Comparison of ENCODE assay signal across 11 mouse cellular contexts in the genomic region with DNA sequence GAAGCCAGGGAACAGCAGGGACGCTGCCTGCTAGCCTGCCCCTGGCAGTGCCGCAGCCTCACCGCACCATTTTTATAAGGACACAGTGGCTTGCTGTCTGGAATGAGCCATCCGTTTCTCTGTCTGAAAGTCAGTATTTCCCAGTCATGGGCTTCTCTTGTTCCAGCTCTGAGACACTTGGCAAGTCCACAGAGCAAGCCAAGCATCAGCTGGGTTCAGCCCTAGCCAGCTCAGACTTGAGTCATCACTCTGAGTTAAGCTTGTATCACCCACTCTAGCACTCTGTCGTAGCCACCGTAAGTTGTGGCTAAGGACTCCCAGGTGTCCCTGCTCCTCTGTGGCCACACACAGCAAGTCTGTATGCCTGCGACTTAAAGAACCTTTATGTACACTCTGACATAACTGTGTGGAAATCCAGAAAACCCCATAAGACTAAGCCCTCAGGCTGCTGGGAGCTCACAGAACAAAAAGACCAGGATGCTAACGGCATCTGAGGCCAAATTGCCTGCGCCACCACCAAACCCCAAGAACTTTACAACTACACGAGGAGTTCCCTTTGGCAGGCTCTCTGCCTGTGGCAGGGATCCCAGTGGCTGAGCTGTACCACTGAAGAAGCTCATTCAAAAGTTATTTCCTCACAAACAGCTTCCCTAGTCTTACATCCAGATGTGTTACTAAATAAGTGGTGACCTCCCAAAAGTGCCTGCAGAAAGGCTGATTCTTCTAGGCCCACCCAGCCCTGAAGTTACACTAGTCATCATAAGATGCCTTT.
DNase-seq lines count a peak whose midpoint lies in the region; ATAC-seq lines count a peak whose summit lies in the region.
"Had no signal": no experiment of that assay in that cellular context is flagged by ENCODE, and none has a peak within 500 bp of the region (broad histone marks: within the 10 kb centered on the region; RNA-seq: fewer than 3 reads in every experiment).

No protein-coding gene starts in this region.

- H3K9me3 ChIP-seq in kidney, embryonic 14.5 days (ENCODE audit: control insufficient read depth, low read length) = no peaks in the 10 kb centered on the region
- no peaks in the 10 kb centered on the region for H3K9me3 ChIP-seq in lung, embryonic 16.5 days (ENCODE audit: control insufficient read depth, low read length)
- H3K9me3 ChIP-seq in forebrain, embryonic 14.5 days (replicated peaks; ENCODE audit: control insufficient read depth, low read length) = no peaks in the 10 kb centered on the region
- H3K9me3 ChIP-seq: G1E; megakaryocyte, embryonic 14.5 days had no signal

- 80% methylated on average over 10 of the region's 10 CpGs for WGBS in kidney, embryonic 14.5 days
- 66% methylated on average over 10 of the region's 10 CpGs for WGBS in lung, embryonic 16.5 days
- 76% methylated on average over 10 of the region's 10 CpGs for WGBS in forebrain, embryonic 14.5 days

- no peaks in the 10 kb centered on the region for H3K36me3 ChIP-seq in kidney, embryonic 14.5 days (ENCODE audit: control insufficient read depth, insufficient read depth, low read length)
- no peaks in the 10 kb centered on the region for H3K36me3 ChIP-seq in lung, embryonic 16.5 days (ENCODE audit: control insufficient read depth, insufficient read depth, low read length)
- 0 out of 2 replicates have a peak, but pooled peaks cover 2% of the 10 kb centered on the region for H3K36me3 ChIP-seq in forebrain, embryonic 14.5 days (ENCODE audit: control insufficient read depth, insufficient read depth, low read length)
- H3K36me3 ChIP-seq: G1E had no signal

- H3K4me1 ChIP-seq in kidney, embryonic 14.5 days (ENCODE audit: control insufficient read depth, insufficient read depth, low read length) = peaks cover 15% of the 10 kb centered on the region; the same call in 1 of the 2 replicates
- peaks cover 16% of the 10 kb centered on the region for H3K4me1 ChIP-seq in lung, embryonic 16.5 days (replicated peaks; ENCODE audit: control insufficient read depth, insufficient read depth, low read length)
- no peaks in the 10 kb centered on the region for H3K4me1 ChIP-seq in forebrain, embryonic 14.5 days (ENCODE audit: control insufficient read depth, insufficient read depth, low read length)

- no peak overlapping the region for H3K4me2 ChIP-seq in kidney, embryonic 14.5 days (replicated peaks; ENCODE audit: low read depth, low read length)
- no peak overlapping the region for H3K4me2 ChIP-seq in lung, embryonic 16.5 days (ENCODE audit: low read depth, low read length)
- no peak overlapping the region for H3K4me2 ChIP-seq in forebrain, embryonic 14.5 days (ENCODE audit: low read length)

- no peaks in the 10 kb centered on the region for H3K27me3 ChIP-seq in kidney, embryonic 14.5 days (ENCODE audit: control insufficient read depth, insufficient read depth, low read length)
- no peaks in the 10 kb centered on the region for H3K27me3 ChIP-seq in lung, embryonic 16.5 days (ENCODE audit: control insufficient read depth, insufficient read depth, low read depth, low read length)
- no peaks in the 10 kb centered on the region for H3K27me3 ChIP-seq in forebrain, embryonic 14.5 days (replicated peaks; ENCODE audit: control insufficient read depth, insufficient read depth, low read length)

- no peak overlapping the region for H3K4me3 ChIP-seq in kidney, embryonic 14.5 days (ENCODE audit: low read length)
- no peak overlapping the region for H3K4me3 ChIP-seq in lung, embryonic 16.5 days (ENCODE audit: low read length)
- no peak overlapping the region for H3K4me3 ChIP-seq in forebrain, embryonic 14.5 days (ENCODE audit: low read depth, low read length)
- H3K4me3 ChIP-seq: erythroblast, embryonic 14.5 days; megakaryocyte, embryonic 14.5 days had no signal

- no peak overlapping the region for H3K9ac ChIP-seq in kidney, embryonic 14.5 days (ENCODE audit: low read depth, low read length)
- H3K9ac ChIP-seq in lung, embryonic 16.5 days (ENCODE audit: low read length) = no peak overlapping the region
- no peak overlapping the region for H3K9ac ChIP-seq in forebrain, embryonic 14.5 days (ENCODE audit: low read length)

- peak; percentile 53 for DNase-seq in kidney, postnatal 10 days
- DNase-seq in adrenal gland, adult 8-10 months = peak; percentile 14
- peak; percentile 72 for DNase-seq in heart, adult 8-10 months (ENCODE audit: low spot score)
- DNase-seq in urinary bladder, postnatal 36 days (ENCODE audit: low spot score in 2 of 2) = peak; percentile 20 to 65
- DNase-seq in thymus, postnatal 10 days (ENCODE audit: low spot score in 2 of 2) = no peak
- no peak for DNase-seq in forebrain, embryonic 14.5 days (ENCODE audit: low spot score)

- H3K27ac ChIP-seq in kidney, embryonic 14.5 days (ENCODE audit: low read depth, low read length) = no peak overlapping the region
- peak overlapping the region; percentile 69 for H3K27ac ChIP-seq in lung, embryonic 16.5 days (ENCODE audit: low read length)
- no peak overlapping the region for H3K27ac ChIP-seq in forebrain, embryonic 14.5 days (ENCODE audit: low read depth, low read length)

- no peak for ATAC-seq in kidney, embryonic 14.5 days (ENCODE audit: low FRiP score, low TSS enrichment)
- peak; percentile 79 for ATAC-seq in lung, embryonic 16.5 days (ENCODE audit: low read depth)
- no peak for ATAC-seq in forebrain, embryonic 14.5 days

Comparison
In these comparisons a context has a peak if more than half of its experiments do, and no peak if none do; other contexts are left out.
1. DNase-seq: peak in kidney, postnatal 10 days (single experiment), adrenal gland, adult 8-10 months (single experiment), heart, adult 8-10 months (single experiment) and urinary bladder, postnatal 36 days (2 of 2); none in thymus, postnatal 10 days (0 of 2) and forebrain, embryonic 14.5 days (single experiment).